Mouse (Mus musculus) lung, adult 2 months (tissue): ENCODE results near the gene Kif1a.

Experiments
- CTCF ChIP-seq: fragments of 200-500 bp; IDR thresholded peaks from 2 replicates; pipeline ENCODE4 v1.5.1; 2011; ENCODE audit warnings: mild to moderate bottlenecking, low read length, control low read depth; ENCODE audit not compliant: insufficient read depth
- POLR2A ChIP-seq: fragments of 200-500 bp; IDR thresholded peaks from 2 replicates; pipeline ENCODE4 v1.6.1; 2011; ENCODE audit warnings: low read depth, mild to moderate bottlenecking, control low read depth, low read length, borderline replicate concordance; ENCODE audit errors: extremely low read depth

DNA sequence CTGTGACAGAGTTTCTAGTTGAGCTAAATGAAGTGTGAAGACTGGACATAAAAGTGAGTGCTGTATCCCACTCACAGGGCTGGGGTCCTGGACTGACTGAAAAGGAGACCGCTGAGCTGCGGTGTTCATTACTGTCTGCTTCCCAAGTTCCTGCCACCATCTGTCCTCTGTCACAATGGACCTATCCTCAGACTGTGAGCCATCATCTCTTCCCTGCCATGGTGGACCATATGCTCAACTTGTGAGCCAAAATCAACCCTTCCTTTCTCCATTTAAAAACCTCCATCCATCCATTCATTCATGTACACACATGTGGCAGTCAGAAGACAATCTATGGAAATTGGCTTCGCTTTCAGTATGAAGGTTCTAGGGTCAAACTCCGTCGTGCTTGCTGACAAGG lies 30.9 kb downstream of the Kif1a start:
- TF ChIP-seq CTCF (no peak), POLR2A (no peak)
